Mouse (Mus musculus) liver, postnatal 0 days (tissue): ENCODE measurements around the gene Pdia5.

Experiments
- CTCF ChIP-seq: sonication (generic); IDR thresholded peaks from 2 replicates; pipeline ENCODE4 v1.5.1; 2016; ENCODE audit warnings: antibody characterized with exemption, low read depth
- EP300 ChIP-seq: IDR thresholded peaks from 2 replicates; pipeline ENCODE4 v1.6.1; 2016; ENCODE audit warnings: antibody characterized with exemption, low read depth, mild to moderate bottlenecking

DNA sequence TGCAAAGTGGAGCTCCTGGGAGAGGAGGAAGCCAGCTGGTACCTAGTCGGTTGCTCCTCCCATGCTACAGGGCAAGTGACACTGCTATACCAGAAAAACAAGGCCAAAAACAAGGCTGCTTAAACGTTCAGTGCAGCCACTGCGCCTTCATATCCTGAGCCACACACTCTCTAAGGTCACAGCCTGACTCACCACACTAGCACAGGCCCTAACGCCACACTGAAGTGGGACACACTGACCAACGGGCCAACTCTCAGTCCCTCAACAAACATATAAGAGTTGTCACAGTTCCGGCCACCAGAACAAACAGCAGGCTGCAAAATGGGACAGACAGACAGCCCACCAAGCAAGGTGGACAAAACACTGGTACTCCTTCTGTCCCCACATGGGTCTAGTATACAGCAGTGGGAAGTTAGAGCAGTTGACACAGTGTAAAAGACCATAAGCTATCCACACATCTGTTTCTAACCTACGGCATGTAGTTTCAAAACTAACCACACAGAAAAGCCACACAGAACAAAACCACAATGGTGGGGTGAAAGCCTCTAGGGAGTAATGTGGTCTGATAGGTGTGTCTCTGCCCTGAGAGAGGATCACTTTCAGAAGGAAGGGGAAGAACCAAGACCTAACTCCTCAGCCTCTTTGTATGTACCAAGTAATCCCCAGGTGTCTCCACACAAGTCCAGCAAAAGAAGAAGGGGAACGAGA, 6.0 kb downstream of the Pdia5 start:
- TF ChIP-seq CTCF (no peak), EP300 (no peak)
